Mouse (Mus musculus) lung, postnatal 4 days (tissue): ENCODE data around the gene Kcnk10.
"Not testable (repeated sequence)": the region's sequence is repeated elsewhere in the genome, so short reads cannot be mapped to it uniquely, and the experiment has no call there.

ENCODE experiments used
- DNase-seq, 2 experiments: peaks; one replicate each; pipeline ENCODE4 v3.0.0; 2021

The Kcnk10 gene

DNA sequence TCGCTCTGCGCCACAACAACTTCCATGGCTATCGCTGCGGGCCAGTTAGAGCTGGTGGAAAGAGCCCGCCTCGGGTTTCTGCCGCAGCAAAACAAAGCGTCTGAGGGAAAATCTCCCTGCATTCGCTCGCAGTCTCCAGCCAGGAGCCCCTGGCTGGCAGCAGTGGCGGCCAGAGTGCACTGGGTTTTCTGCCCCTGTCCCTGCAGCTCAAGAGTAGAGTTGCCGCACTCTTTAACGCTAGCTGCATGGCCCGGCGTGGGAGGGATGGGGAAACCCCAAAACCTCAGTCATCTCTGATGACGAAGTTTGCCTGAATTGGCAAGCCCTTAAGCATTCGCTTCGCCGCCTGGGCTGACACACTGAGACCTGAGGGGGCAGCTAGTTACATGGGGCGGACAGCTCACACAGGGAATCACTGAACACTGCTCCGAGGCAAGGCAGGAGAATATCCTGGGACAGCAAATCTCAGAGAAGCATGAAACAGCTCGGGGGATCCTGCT, at the start of gene Kcnk10:
Gene Kcnk10, minus strand, starts transcription at position 450 of the 500 bp plus-strand sequence.
- DNase-seq = peak in 1 of 2 experiments; percentile 25

DNA sequence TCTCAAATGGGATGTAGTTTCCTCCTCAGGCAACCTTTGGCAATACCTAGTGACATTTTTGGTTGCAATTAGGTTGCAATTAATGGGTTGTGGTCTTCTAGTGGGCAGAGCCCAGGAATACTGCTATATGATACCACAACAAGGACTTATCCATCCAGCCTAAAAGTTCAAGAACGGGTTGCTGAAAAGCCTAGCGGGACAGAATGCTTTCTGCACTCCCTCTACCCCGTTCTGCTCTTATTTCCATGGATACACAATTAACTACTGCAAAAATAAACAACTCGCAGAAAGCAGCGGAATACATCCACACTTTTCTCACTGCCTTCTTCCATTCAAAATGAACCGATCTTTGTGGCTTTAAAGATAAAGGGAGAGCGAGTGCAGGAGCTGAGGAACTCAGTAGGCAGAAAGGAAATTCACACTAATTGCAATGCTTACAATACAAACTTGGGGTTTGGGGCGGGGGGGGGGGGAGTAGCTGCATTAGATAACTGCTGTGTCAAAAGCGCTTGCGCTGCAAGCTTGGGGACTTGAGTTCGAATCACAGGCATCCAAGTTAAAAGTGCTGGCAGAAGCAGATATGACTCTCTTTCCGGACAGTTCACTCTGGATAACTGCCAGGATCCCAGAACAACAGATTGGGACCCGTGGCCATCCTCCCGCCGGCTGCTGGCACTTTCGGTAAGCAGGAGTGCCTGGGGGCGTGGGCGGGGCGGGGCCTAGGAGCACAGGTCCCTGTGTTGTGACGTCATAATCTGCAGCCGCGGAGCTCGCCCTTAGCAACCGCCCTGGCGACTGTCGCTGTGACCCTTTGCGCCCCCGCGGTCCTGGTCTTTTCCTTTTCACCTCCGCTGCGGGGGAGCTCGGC, 49.5 kb upstream of the Kcnk10 start, which contains the start of gene Spata7:
Gene Spata7, plus strand, starts transcription at position 766 of the 868 bp plus-strand sequence.
- peak; percentile 87 to 89 for DNase-seq

- DNase-seq = not testable (repeated sequence)
Measured at GRCm38 (mm10) chr12:98623266-98623665, 45.2 kb upstream of the Kcnk10 start.

- not testable (repeated sequence) for DNase-seq
Measured at GRCm38 (mm10) chr12:98620922-98621321, 42.8 kb upstream of the Kcnk10 start.

DNA sequence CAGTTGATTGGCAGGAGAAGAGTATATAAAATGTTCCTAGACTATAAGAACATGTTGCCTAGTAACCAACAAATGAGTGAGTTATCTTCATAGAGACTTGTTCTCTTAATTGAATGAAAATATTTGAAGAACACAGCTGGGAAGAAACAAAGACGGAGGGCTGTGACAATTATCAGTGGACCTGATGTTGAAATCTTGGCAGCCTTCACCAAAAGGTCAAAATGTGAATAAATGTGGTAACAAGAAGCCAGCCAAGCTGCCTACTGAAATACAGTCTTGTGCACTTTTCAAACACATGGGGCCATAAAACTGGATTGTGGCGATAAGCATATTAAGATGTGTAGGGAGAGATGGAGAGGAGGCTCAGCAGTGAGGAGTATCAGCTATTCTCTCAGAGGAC, 41.4 kb upstream of the Kcnk10 start:
- no peak for DNase-seq

DNA sequence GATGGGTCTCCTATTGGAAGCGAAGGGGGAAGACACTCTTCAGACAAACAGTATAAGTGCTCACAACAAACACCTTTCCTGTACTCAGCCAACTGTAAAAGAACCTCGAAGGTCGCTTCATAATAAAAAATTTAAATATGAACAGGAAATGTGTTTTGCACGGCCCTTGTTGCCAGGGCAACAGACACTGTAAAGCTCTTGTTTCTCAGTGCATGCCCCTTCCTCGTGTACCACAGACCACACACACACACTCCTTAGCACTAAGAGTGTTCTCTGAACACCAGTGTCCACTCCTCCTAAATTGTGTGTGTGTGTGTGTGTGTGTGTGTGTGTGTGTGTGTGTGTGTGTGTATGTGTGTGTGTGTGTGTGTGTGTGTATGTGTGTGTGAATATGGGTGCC, 37.6 kb upstream of the Kcnk10 start:
- no peak for DNase-seq

GRCm38 (mm10) chr12:98614910-98615508, 36.9 kb upstream of the Kcnk10 start:
- DNase-seq = no peak

DNA sequence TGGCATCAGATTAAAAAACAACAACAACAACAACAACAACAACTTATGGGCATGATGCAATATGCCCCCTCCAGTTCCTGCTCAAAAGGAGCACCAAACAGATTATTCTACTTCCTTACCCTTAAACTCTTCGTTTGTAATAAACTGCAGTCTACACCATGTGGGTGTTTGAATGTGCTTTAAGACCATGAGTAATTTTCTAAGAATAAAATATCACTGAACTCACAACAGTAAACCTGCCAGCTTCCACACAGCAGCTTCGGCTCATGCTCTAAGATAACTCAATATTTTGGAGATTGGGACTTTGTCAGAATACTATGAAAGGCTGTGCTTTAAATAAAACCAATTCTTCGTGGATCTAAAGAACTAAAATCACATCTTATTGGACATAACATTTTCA, 32.2 kb upstream of the Kcnk10 start:
- no peak for DNase-seq

DNA sequence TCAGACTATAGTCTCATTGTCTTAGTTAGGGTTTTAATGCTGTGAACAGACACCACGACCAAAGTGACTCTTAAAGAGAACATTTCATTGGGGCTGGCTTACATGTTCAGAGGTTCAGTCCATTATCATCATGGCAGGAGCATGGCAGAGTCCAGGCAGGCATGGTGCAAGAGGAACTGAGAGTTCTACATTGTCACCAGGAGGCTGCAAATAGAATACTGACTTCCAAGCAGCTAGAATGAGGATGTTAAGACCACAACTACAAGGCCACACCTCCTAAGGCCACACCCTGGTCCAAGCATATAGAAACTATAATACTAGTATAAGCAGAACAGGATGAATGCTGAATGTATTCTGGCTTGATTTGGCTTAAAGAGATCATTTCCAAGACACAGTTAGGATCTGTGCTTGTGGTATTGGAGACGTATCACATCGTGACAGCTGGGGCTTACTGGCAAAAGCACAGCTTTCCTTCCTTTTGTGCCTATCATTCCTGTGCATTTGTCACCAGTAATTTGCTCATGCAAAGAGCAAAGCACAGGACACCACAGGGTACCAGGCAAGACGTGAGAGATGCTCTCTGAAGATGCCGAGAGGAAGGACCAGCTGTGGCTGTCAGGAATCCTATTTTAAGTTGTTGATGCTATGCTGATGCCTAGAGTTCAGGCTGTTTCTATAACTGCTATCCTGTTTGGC, 28.6 kb upstream of the Kcnk10 start:
- DNase-seq = no peak

DNA sequence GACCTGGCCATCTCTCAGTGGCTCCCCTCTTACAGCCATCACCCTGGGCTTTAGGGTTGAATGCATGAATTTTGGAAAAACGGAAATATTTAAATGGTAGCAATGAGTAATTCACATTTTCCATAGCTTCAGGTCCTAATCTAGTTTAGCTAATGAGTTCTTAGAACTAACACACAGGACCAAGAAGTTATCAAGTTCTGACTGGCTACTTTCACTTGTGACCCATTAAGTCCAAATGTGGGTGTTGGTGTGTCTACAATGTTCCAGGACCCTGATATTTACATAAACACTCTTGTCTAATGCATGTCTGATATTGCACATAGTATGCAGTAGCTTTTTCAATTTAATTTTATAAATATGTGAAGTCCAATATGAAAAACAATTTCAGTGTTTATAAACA, 27.2 kb upstream of the Kcnk10 start:
- DNase-seq = no peak

- no peak for DNase-seq
Measured at GRCm38 (mm10) chr12:98602114-98602513, 24.0 kb upstream of the Kcnk10 start.

DNA sequence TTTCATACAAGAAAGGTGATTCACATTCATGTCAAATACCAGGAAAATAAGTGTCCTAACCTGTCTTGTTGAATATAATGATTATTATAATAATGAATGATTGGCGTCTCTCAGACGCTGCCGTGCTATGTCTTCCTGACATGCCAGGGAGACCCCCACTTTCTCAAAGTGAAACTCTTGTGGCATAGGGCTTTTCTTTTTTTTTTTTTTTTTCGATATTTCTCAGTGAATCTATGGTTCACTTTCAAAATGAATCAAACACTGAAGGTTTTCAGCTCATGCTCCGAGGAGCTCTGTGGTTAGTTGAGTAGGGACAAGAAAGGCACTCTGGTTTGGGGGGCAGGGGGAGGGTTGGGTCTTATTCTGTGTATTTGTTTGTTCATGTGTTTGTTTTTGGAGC, 22.8 kb upstream of the Kcnk10 start:
- DNase-seq = no peak

DNA sequence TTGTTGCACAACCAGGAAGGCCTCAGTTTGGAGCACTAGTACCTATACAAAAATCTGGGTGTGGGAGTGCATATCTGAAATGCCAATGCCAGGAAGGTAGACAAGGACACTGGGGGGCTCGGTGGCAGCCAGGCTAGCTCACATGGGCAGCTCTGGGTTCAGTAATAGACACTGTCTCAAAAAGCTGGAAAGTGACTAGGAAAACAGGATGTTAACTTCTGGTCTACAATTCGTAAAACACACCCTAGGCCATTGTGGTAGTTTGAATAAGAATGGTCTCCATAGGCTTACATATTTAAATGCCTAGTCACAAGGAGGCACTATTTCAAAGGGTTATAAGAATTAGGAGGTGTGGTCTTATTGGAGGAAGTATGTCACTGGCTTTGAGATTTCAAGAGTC, 12.9 kb upstream of the Kcnk10 start:
- DNase-seq = no peak

- no peak for DNase-seq
Measured at GRCm38 (mm10) chr12:98588573-98588972, 10.5 kb upstream of the Kcnk10 start.

- DNase-seq = no peak
Measured at GRCm38 (mm10) chr12:98585302-98585701, 7.2 kb upstream of the Kcnk10 start.

DNA sequence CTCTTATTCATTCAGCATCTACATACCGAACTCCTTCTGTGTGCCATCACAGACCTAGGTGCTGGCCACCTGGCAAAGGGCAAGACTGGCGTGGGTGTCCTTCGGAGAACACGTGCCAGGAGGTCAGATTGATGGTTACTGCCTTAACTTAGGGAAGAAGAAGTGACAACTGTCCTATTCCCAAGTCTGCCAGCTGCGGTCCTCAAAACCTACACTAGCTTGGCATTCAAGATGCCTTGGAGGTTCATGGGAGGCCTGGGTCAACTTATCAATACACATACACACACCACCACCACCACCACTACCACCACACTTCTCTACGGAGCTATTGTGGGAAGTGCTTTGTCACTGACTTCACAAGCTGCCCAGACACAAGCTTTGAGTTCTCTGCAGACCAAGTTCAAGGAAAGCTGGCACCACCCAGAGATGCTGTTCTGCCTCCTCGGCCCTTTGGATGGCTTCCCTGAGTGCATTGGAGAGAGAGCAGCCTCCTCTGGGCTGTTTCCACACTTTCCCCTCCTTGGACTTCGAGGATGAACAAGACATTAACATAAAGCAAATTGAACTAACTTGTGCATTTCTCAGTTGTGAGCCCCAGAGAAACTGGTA, 2.1 kb downstream of the Kcnk10 start:
- DNase-seq = no peak

GRCm38 (mm10) chr12:98575195-98575887, 2.8 kb downstream of the Kcnk10 start:
- no peak for DNase-seq

DNA sequence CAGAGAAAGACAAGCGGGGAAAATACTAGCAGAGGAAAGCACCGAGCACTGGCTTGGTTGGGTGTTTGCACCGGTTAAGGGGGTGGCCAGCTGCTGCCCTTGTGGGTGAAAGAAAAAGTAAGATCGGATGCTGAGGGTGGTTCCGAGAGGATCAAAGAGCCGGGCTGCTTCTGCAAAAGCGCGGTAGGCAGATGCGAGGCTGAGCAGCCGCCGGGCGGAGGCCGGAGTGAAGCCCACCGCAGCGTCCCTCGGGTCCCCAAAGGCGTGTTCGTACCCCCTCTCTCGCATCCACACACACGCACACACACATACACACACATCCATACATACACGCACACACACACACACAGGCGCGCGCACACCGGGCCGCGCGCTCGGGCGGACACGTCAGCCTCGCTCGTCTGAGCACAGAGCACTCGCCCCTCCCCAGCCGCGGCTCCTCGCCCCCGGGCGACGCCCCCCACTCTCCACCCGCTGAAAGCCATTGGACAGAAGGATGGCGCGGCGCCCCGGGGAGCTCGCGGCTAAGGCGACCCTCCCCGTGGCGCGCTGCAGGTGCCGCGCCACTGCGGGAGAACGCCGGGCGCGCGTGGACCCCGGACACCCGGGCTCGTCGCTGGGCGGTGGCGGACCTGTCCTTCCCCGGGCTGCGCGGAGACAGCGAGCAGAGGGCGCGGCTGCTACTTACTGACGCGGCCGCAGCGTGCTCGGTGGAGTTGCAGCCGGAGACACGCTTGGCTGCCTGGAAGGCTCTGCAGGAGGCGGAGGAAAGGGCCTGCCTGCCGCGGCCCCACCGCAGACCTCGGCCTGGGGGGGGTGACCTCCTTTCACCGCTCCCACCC, 3.5 kb downstream of the Kcnk10 start:
- DNase-seq = peak in 1 of 2 experiments; percentile 39

DNA sequence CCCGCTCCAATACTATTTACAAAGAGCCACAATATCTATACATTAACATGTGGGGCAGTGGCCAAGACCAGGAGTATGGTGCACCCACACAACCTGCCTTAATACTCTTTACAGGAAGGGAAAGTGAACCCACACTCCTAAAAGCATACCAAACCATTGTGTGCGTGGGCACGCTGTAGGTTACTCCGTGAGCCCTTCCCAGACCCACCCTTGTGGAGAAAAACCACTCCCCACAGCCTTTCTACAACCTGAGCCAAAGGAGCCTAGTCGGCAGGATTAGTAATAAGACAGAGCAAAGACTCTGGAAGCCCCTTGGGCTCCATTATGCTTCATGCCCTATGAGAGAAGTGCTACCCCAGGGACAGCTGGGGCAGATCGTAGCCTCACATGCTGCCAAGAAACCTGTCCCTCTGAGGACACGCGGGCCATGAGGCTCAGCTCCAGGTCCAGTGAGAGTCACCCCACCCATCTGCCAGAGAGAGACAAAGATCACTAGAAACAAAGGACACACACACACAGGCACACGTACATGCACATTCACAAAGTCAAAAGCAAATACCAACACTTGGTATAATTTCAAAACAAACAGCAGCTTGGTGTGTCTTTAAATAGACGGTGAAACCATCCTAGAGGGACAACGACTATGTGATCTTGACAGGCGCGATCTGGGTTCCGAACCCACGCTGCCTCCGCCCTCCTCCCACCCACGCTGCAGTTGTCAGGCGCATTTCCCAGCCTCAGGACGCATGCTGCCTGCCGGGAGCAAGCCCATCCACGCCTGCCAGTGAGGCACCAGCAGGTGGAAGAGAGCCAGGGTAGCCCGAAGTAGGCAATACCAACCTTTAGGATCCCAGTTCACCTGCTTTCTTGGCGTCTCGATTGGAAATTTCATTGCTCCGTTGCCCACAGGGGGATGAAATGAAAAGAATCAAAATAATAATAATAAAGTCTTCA, 4.5 kb downstream of the Kcnk10 start:
- DNase-seq = no peak
